Comparison of ENCODE assay signal across 8 mouse cellular contexts in genomic region chr17:12668478-12669362, GRCm38 (mm10). TPM values are rescaled to one million over a fixed set of nuclear protein-coding genes. Genes with fewer than 3 reads are reported as not detected.
DNase-seq lines count a peak whose midpoint lies in the region; ATAC-seq and TF ChIP-seq lines count a peak whose summit lies in the region.
"Had no signal": no experiment of that assay in that cellular context is flagged by ENCODE, and none has a peak within 500 bp of the region (broad histone marks: within the 10 kb centered on the region; RNA-seq: fewer than 3 reads in every experiment).

No protein-coding gene starts in this region.

- 12% methylated on average over 7 of the region's 7 CpGs for WGBS in lung, embryonic 14.5 days
- WGBS in lung, adult 2 months, result 39% methylated on average over 7 of the region's 7 CpGs
- WGBS in stomach, embryonic 15.5 days, result 23% methylated on average over 7 of the region's 7 CpGs

- no peak overlapping the region for H3K9ac ChIP-seq in lung, embryonic 14.5 days
- no peak overlapping the region for H3K9ac ChIP-seq in stomach, embryonic 15.5 days

- no peaks in the 10 kb centered on the region for H3K9me3 ChIP-seq in lung, embryonic 14.5 days (ENCODE audit: low read depth, low read length)
- no peaks in the 10 kb centered on the region for H3K9me3 ChIP-seq in stomach, embryonic 15.5 days

- no peaks in the 10 kb centered on the region for H3K27me3 ChIP-seq in lung, embryonic 14.5 days (ENCODE audit: insufficient read depth, low read length)
- H3K27me3 ChIP-seq in stomach, embryonic 15.5 days (replicated peaks), result no peaks in the 10 kb centered on the region
- H3K27me3 ChIP-seq: Patski had no signal

- H3K4me1 ChIP-seq in lung, embryonic 14.5 days (ENCODE audit: insufficient read depth), result peaks cover 12% of the 10 kb centered on the region
- H3K4me1 ChIP-seq in lung, adult 2 months (ENCODE audit: control insufficient read depth, insufficient read depth, low read length), result no peaks in the 10 kb centered on the region
- H3K4me1 ChIP-seq in stomach, embryonic 15.5 days, result peaks cover 5% of the 10 kb centered on the region; the same call in 1 of the 2 replicates

- H3K27ac ChIP-seq in lung, embryonic 14.5 days (ENCODE audit: low read depth), result peak overlapping the region; percentile 75; the same call in 1 of the 2 replicates
- H3K27ac ChIP-seq in stomach, embryonic 15.5 days, result peak overlapping the region; percentile 28; the same call in 1 of the 2 replicates

- no peak for TF ChIP-seq POLR2A in lung, adult 2 months (IDR thresholded peaks at IDR 0.05; ENCODE audit: borderline replicate concordance, extremely low read depth, low read depth, low read length)

- H3K4me3 ChIP-seq in lung, embryonic 14.5 days (ENCODE audit: low read depth, low read length), result no peak overlapping the region
- H3K4me3 ChIP-seq in lung, adult 2 months (replicated peaks; ENCODE audit: extremely low read depth, low read depth, low read length), result no peak overlapping the region
- H3K4me3 ChIP-seq in stomach, embryonic 15.5 days (replicated peaks), result no peak overlapping the region

- no peaks in the 10 kb centered on the region for H3K36me3 ChIP-seq in lung, embryonic 14.5 days (ENCODE audit: insufficient read depth)
- H3K36me3 ChIP-seq in stomach, embryonic 15.5 days, result no peaks in the 10 kb centered on the region

- H3K4me2 ChIP-seq in lung, embryonic 14.5 days, result no peak overlapping the region
- no peak overlapping the region for H3K4me2 ChIP-seq in stomach, embryonic 15.5 days

- TF ChIP-seq CTCF in lung, embryonic 14.5 days (IDR thresholded peaks at IDR 0.05; ENCODE audit: low read depth), result no peak
- TF ChIP-seq CTCF in lung, adult 2 months (IDR thresholded peaks at IDR 0.05; ENCODE audit: insufficient read depth, low read length), result no peak

- DNase-seq in lung, embryonic 14.5 days, result peak; percentile 49
- DNase-seq in lung, adult 2 months, result no peak
- DNase-seq in embryo, embryonic 11 days, result peak; percentile 46
- peak; percentile 33 for DNase-seq in liver
- DNase-seq in layer of hippocampus, postnatal 36 days, result no peak
- DNase-seq in adrenal gland, adult 18-20 months (ENCODE audit: low spot score in 2 of 2), result no peak

- peak; percentile 66 for ATAC-seq in lung, embryonic 14.5 days (ENCODE audit: insufficient read depth)
- ATAC-seq in stomach, embryonic 15.5 days (ENCODE audit: insufficient read depth, low FRiP score, low read depth), result no peak
- ATAC-seq: Patski had no signal

RNA-seq across cellular contexts. Expression of gene Slc22a1, which starts 6.9 kb away (rescaled TPM):
- polyA plus RNA-seq in lung, embryonic 14.5 days (2014; fragmentation: Nextera tagmentation; extraction: Ambion mirVana), result 1.2 and 5.1 TPM in 2 replicates
- polyA plus RNA-seq in lung, adult 2 months (2012; rRNA removed), result 0.43 and 1.7 TPM in 2 replicates
- 0.17 and 1.1 TPM in 2 replicates for polyA plus RNA-seq in stomach, embryonic 15.5 days (2015; fragmentation: Nextera tagmentation; extraction: Ambion mirVana)
- not detected for total RNA-seq in layer of hippocampus, postnatal 36 days (2021)
- under 1 TPM in 1 of 2 experiments, not detected in 1; 0.43 TPM for total RNA-seq in adrenal gland, adult 18-20 months (2021)
- polyA plus RNA-seq: Patski had no signal

Comparison
In these comparisons a context has a peak if more than half of its experiments do, and no peak if none do; other contexts are left out.
1. DNase-seq: peak in lung, embryonic 14.5 days (single experiment), embryo, embryonic 11 days (single experiment) and liver (single experiment); none in lung, adult 2 months (single experiment), layer of hippocampus, postnatal 36 days (0 of 2) and adrenal gland, adult 18-20 months (0 of 2).